Mouse (Mus musculus) layer of hippocampus, postnatal 10 days (tissue): ENCODE results near the gene Cpt1a. TPM values are rescaled to one million over a fixed set of nuclear protein-coding genes. Genes with fewer than 3 reads are reported as not detected.
A peak's percentile ranks its signal among the peaks of the same experiment; 100 is the strongest.

Experiments
- DNase-seq, 2 experiments: peaks; one replicate each; pipeline ENCODE4 v3.0.0; 2021; ENCODE audit warnings: low spot score in 2 of 2
- long read RNA-seq: library from polyadenylated mRNA; stranded (forward); transcript quantifications from one replicate; pipeline ENCODE4 v2.0.0, GENCODE M21; 2023
- total RNA-seq, 2 experiments: library from RNA; stranded (reverse); gene quantifications; 2 replicates each; pipeline ENCODE4 v1.2.3; 2021

The Cpt1a gene
- total RNA-seq, result 10 to 100 TPM; 31.9 to 35.2 TPM
- long read RNA-seq, full-length matches to known transcripts, result 6 of 14 reads
- long read RNA-seq, partial matches to known transcripts, result 2 of 14 reads
- long read RNA-seq, other reads (novel, unspliced or antisense), result 6 of 14 reads

DNA sequence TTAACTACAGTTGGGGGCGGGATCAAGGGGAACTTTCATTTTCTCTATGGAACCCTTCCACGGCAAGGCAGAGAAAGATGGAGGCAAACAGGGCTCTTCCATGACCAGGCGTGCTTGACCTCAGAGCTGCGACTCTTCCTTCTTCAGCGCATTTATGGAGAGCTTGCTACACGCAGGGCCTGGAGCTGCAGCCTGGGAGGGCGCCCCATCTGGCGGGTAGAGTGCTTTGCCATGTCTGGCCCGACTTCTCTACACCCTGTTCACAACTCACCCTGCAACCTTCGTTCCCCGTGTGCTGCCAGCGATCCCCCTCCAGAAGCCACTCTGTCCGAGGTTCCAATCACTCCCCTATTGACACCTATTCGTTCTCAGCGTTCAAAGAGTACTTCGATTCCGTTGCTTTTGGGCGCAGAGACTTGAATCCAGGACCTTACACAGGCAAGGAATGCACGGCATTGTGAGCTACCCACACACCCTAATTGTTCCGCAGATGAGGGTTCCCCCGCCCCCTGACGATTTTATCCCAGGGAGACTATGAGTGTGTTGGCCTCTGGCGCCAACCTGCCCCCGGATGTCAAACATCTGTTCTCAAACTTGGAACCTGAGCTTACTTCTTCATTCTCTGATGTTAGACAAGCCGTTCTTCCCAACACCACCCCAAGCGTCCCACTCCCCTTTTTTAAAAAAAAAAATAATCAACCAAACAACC, at the start of gene Cpt1a:
Cpt1a (plus strand) TSS at position 74 of the 709 bp plus-strand sequence.
- DNase-seq, result peak; percentile 44 to 63

GRCm38 (mm10) chr19:3273331-3273730, 48.8 kb upstream of the Cpt1a start:
- no peak for DNase-seq

GRCm38 (mm10) chr19:3275744-3276365, 46.3 kb upstream of the Cpt1a start:
- no peak for DNase-seq

GRCm38 (mm10) chr19:3281886-3282285, 40.2 kb upstream of the Cpt1a start:
- no peak for DNase-seq

GRCm38 (mm10) chr19:3282572-3283467, 39.3 kb upstream of the Cpt1a start, which contains the start of the genes Mrpl21 and Ighmbp2:
Gene Mrpl21 (plus strand): TSS chr19:3282901.
Gene Ighmbp2 (minus strand): TSS chr19:3283017.
- DNase-seq, result peak; percentile 95 to 96

- DNase-seq, result no peak
These were observed 33.1 kb upstream of the Cpt1a start for GRCm38 (mm10) chr19:3289006-3289405.

- peak; percentile 71 to 73 for DNase-seq
These were observed 30.1 kb upstream of the Cpt1a start for GRCm38 (mm10) chr19:3292028-3292427.

DNA sequence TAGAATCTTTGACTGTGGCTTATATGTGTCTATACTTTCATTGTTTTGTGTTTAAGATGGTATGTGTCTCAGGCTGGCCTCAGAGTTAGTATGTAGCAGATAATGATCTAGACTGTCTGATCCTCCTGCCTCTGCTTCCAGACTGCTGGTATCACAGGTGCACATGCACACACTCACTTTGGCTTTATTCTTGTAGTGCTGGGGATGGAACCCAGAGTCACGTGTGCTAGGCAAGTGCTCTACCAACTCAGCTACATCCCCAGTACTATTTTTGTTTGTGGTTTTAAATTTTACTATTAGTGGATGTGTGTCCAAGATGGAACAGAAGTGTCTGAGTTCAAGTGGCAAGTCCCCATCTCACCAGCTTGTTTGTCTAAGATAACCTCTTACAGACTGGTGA, 29.1 kb upstream of the Cpt1a start:
- no peak for DNase-seq

- DNase-seq, result no peak
These were observed 26.9 kb upstream of the Cpt1a start for GRCm38 (mm10) chr19:3295245-3295644.

GRCm38 (mm10) chr19:3297034-3297433, 25.1 kb upstream of the Cpt1a start:
- no peak for DNase-seq

- no peak for DNase-seq
These were observed 24.4 kb upstream of the Cpt1a start for GRCm38 (mm10) chr19:3297775-3298174.

- no peak for DNase-seq
These were observed 18.1 kb upstream of the Cpt1a start for GRCm38 (mm10) chr19:3304017-3304416.

DNA sequence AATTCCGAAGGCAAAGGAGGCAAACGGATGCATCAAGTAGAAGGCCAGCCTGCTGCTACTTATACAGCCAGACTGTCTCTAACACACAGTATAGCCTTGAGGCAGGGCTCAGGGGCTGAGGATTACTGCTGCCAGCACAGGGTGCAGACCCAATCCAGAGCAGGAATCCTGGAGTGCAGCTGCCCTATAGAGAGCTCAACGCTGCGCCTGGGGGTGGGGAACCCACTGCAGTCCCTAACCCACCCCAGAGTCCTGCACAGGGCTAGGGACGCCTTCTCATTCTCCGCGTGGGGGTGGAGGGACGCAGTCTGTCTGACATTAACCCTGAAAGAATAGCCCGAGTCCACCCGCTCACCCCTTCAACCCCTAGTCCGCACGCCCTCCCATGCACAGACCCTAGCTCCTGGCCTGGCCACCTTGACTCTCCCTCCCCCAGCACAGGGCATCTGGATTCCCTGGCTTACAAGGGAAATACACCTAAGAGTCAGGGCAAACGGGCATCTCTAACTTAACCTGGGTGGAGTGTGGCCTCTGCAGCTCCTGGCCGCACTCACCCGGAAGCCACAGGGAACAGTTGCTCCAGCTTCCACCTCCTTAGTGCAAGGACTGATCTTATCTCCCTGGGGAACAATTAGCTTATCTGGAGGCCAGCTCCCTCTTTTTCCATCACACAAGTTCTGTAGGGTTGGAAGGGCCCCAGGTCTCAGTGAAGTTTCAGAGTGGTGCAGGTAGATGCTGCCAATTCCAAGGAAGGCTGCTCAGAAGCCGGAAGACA, 14.8 kb upstream of the Cpt1a start:
- DNase-seq, result no peak

- DNase-seq, result no peak
These were observed 2.8 kb upstream of the Cpt1a start for GRCm38 (mm10) chr19:3319341-3319740.

GRCm38 (mm10) chr19:3320086-3320485, 2.0 kb upstream of the Cpt1a start:
- DNase-seq, result no peak

DNA sequence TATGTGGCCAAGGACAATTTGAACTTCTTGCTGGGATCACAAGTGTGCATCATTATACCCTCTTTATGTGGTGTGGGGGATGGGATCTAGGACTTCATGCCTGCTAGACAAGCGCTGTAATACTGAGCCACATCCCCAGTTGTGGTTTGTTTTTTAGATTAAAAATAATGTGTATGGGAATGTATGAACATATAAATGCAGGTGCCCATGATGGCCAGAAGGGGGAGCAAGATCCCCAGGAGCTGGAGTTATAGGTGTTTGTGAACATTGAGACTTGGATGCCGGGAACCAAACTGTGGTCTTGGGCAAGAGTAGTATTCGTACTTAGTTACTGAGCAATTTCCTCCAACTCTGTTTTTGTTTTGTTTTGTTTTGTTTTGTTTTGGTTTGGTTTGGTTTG, 1.3 kb upstream of the Cpt1a start:
- DNase-seq, result no peak

GRCm38 (mm10) chr19:3321617-3322016, 517 bp upstream of the Cpt1a start:
- peak; percentile 26 to 39 for DNase-seq

DNA sequence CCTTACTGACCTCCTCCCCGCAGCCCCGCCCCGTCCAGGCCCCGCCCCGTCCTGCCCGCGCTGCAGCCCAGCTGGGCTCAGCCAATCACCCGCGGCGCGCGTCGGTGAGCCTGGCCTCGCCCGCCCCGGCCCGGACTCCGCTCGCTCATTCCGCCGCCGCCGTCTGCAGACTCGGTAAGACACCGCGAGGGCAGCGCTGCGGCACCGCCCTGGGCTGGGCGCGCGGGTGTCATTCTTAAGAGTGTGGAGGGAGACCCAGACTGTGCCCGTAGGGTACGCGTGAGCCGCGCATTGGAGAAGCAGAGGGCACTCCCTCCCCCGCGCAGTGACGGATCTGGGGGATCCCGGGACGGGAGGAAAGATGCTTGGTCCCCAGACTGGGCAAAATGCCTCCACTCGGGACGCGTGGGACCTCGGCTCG, 1.1 kb downstream of the Cpt1a start:
- peak; percentile 65 to 79 for DNase-seq

GRCm38 (mm10) chr19:3323753-3324270, 1.7 kb downstream of the Cpt1a start:
- peak; percentile 56 for DNase-seq

GRCm38 (mm10) chr19:3324271-3324811, 2.2 kb downstream of the Cpt1a start:
- peak in 1 of 2 experiments; percentile 26 for DNase-seq
